Mouse (Mus musculus) kidney, adult 8-10 months (tissue): Measurements from ENCODE around the gene Vmn1r43.
"Not testable (repeated sequence)": the region's sequence is repeated elsewhere in the genome, so short reads cannot be mapped to it uniquely, and the experiment has no call there.

Experiments
- DNase-seq, 2 experiments: peaks; one replicate each; pipeline ENCODE4 v3.0.0; 2022

Vmn1r43 gene

GRCm38 (mm10) chr6:89876313-89876712 lies at the start of gene Vmn1r43, which contains the start of gene Vmn1r42:
Gene Vmn1r43 (minus strand): TSS chr6:89876413.
Gene Vmn1r42 (minus strand): TSS chr6:89876413.
- DNase-seq: not testable (repeated sequence)

GRCm38 (mm10) chr6:89883812-89884211 lies 7.6 kb upstream of the Vmn1r43 start:
- no peak for DNase-seq

- no peak for DNase-seq
Observed at GRCm38 (mm10) chr6:89883360-89883759, 7.1 kb upstream of the Vmn1r43 start, which contains the start of gene Vmn1r44. Gene Vmn1r44 (plus strand): TSS chr6:89883660.

- DNase-seq: no peak
Observed at GRCm38 (mm10) chr6:89880867-89881266, 4.7 kb upstream of the Vmn1r43 start.

DNA sequence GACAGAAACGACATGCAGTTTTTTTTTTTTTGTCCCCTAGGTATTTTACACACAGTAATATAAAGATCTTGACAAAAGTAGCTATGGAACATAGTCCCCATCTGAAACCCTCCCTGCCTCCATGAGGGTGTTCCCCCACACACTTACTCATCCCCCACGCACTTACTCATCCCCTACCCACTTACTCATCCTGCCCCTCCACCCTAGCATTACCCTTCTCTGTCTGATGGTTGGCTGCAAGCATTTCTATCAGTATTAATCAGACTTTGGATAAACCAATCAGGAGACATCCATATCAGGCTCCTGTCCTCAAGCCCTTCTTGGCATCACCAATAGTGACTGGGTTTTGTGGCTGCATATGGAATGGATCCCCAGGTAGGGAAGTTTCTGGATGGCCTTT lies 750 bp upstream of the Vmn1r43 start:
- DNase-seq: no peak

DNA sequence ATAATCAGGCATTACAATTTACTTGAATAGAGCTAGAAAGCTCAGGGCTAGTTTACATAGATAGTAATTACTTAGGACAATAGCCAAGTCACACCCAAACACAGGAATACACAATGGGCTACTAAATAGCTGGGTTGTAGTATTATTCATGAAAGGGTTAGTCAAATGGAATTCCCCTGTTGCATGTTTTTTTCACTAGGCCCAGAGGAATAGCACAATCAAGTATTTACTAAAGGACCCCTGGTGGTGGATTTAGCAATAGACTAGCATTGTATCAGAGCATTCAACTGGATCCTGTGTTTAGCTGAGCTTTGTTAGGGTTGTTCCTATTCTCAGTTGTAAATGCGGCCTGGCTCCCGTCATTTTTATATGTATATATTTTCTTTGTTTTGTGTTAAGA lies 8.2 kb downstream of the Vmn1r43 start:
- DNase-seq: no peak

- DNase-seq: no peak
Observed at GRCm38 (mm10) chr6:89867276-89867675, 8.9 kb downstream of the Vmn1r43 start.

DNA sequence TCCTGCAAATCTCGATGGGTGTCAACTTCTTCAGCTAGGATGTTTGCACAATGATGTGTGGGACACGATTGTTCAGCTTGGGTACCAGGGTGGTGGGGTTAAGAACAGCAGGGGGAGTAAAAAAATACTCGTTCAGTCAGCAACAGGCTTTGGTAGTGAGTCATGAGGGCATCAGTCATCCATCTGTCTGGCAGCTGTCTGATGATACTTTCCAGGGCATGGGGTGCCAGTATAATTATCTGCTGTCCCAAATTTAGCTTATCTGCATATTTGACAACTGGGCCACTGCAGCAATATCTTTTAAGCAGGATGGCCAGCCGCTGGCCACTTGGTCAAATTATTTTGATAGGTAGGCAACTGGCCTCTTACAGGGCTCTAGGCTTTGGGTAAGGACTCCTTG lies 12.4 kb downstream of the Vmn1r43 start:
- no peak for DNase-seq

DNA sequence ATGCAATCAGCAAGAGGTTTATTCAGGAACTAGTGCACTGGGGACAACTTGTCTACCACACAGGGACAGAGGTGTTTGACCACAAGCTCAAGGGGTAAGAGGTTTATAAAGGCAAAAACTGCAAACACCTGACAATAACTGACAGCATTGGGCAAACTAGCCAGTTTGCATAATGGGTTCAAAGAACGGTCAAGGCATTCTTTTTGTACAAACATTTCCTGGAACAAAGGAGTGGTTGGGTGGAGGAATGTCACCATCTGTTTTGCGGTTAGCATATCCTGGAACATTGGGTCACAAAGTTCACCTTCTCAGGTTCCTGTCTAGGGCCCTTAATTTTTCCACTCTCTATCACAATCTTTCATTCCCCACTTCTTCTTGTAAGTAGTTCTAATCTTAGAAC lies 16.4 kb downstream of the Vmn1r43 start:
- peak; percentile 11 to 19 for DNase-seq

- no peak for DNase-seq
Observed at GRCm38 (mm10) chr6:89857552-89857951, 18.7 kb downstream of the Vmn1r43 start.
